Mouse (Mus musculus): Measurements from ENCODE around the gene Scgb1b24.

The Scgb1b24 gene

GRCm38 (mm10) chr7:33743499-33743898 is at the start of gene Scgb1b24:
Gene Scgb1b24 (plus strand): TSS chr7:33743799.
- DNase-seq, result no peak

GRCm38 (mm10) chr7:33739212-33739611 is 4.4 kb upstream of the Scgb1b24 start, which contains the start of gene Scgb2b24:
Gene Scgb2b24 (minus strand): TSS chr7:33739312.
- no peak for DNase-seq

Data from lung, postnatal 4 days (tissue).